Mouse (Mus musculus): ENCODE data around the gene Tmem132c.

GRCm38 (mm10) chr5:127511653-127512052 lies 270.0 kb downstream of the Tmem132c start:
- TF ChIP-seq CTCF (IDR thresholded peaks at IDR 0.05; ENCODE audit: insufficient read depth, low read depth, low read length): no peak
- no peak for TF ChIP-seq POLR2A (IDR thresholded peaks at IDR 0.05; ENCODE audit: insufficient read depth, low read depth, low read length)

Data from olfactory bulb, adult 2 months (tissue).